Mouse (Mus musculus) liver, postnatal 0 days (tissue): Measurements from ENCODE around the gene Slc4a1ap.
"Not testable (repeated sequence)": the region's sequence is repeated elsewhere in the genome, so short reads cannot be mapped to it uniquely, and the experiment has no call there.

Source experiments
- CTCF ChIP-seq: sonication (generic); IDR thresholded peaks from 2 replicates; pipeline ENCODE4 v1.5.1; 2016; ENCODE audit warnings: antibody characterized with exemption, low read depth
- EP300 ChIP-seq: IDR thresholded peaks from 2 replicates; pipeline ENCODE4 v1.6.1; 2016; ENCODE audit warnings: antibody characterized with exemption, low read depth, mild to moderate bottlenecking

DNA sequence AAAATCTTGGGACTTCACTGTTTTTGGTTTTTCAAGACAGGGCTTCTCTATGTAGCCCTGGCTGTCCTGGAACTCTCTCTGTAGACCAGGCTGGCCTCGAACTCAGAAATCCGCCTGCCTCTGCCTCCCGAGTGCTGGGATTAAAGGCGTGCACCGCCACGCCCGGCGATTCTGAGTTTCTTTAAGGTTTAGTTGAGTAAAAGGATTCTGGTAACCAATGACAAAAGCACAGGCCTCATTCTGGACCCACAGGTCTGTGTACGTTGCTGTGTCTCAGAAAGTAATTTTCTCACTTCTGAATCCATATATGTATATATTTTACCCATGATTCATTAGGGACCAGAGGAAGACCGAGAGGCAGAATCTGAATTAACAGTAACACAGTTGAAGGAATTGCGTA lies 912 bp downstream of the Slc4a1ap start, which contains the start of gene Supt7l:
- not testable (repeated sequence) for TF ChIP-seq EP300, CTCF
